Mouse (Mus musculus) heart, adult 8-10 months (tissue): ENCODE measurements around the gene Fut8. TPM values are rescaled to one million over a fixed set of nuclear protein-coding genes. Genes with fewer than 3 reads are reported as not detected.

Source experiments
- DNase-seq: peaks from one replicate; pipeline ENCODE4 v3.0.0; 2022; ENCODE audit warnings: low spot score
- total RNA-seq, 4 experiments: library from RNA; stranded (reverse); gene quantifications; 2 replicates each; pipeline ENCODE4 v1.2.4; 2022

The Fut8 gene
- total RNA-seq, 4 experiments from 2014 or later: 14.3 to 16.8 (median 15.6) TPM

DNA sequence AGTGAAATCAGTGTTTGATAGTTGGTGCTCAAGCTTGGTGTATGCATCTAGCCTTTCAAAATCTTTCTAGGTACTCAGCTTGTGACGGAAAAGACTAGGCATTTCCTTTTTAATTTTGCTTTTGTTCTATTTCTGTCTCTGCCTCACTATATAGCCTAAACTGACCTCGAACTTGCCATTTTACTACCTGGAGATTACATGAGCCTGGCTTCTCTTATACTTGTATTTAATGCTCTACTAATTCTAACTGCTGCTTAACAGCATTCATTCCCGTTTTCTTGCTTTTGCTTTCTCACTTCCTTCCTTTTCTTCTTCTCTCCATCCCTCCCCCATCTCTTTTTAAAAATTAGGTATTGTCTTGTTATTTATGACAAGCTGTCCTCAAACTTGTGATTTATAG, 67.6 kb downstream of the Fut8 start:
- DNase-seq: no peak

DNA sequence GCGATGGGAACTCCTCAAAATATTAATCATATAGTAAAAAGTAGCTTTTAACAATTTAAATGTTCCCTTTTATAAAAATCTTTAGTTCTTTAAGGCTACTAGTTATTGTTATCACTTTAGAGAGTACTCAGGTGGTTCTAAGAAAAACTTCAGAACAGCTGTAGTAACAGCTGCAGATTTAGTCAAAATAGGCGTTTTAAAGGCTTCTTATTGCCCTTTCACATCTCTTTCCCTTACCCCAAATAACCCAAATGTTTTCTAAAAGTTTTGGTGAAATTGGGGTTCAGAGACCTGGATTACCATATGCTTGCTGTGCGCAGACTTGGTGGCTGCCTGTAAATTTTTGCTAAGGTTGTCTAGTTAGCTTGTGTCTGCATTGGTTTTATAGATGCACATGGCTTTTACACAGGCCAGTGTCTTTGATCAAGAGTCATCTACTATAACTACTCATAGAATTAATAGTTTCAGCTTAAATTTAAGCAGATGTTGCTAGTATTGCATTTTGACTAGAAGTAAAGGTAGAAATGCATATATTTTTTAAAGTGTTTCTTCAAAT, 68.9 kb downstream of the Fut8 start:
- no peak for DNase-seq

DNA sequence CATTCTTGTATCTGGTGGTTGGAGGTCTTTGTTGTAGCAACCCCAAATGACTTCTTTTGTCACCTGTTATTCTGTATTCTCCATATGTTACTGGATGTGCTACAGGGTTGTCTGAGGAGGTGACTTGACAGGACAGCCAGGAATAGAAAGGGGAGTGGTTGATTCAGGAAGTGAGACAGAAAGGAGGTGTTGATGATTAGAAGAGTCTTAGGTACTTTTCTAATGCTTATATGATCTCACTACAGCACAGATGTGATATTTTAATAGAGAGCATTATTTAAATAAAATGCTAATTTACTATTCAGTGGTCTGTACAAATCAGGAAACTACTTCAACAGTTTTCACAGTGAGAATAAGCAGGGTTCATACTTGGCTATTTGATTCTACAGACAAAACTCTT, 71.6 kb downstream of the Fut8 start:
- DNase-seq: no peak

DNA sequence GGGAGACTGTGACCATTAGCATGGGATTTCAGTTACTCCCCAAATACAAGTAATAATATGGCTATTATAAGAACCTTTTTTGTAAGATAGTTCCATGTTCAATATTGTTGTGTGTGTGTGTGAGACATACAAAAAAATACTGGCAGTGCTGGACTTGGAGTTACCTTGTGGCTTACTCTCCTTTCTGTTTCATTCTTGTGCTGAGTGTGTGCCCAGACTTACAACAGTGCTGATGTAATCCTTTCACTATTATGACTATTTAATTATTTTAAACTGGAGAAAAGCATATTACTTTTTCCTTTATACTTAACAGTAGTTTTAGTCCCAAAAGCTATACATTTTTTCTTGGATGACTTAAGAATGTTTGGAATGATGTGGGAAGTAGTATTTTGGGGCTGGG, 75.6 kb downstream of the Fut8 start:
- no peak for DNase-seq

DNA sequence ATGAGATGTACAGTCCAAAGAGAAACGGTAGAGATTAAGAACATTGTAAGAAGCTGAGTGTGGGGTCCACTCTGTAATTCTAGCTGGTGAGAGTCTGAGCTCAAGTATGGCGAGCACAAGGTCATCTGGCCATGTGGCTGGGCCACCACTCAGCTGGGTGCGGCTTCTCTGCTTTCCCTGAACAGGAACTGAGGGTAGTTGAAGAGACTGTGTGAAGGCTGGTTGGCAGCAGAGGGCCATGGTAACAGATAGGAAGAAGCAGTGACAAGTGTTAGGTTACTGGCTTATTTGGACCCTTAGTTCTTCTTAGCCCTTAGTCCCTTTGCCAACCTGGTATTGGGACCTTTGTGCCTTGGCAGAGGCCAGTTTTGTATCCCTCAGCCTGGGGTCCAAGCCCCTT, 86.2 kb downstream of the Fut8 start:
- no peak for DNase-seq

DNA sequence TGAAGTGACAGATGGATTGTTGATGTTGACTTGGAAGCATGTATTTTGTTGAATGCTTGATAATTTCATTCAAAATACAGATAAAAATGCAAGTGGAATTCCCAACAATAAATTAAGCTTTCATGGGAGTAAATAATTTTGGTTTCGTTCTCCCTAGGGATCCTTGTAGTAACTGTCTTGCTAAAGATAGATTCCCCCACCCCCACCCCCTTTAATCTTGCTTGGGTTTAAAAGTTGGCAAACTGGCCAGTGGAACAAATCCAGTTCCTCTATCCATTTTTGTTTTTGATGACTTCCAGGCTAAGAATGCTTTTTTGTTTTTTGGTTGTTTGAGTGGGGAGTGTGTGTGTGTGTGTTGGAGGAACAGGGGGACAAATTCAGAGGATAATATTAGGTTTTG, 108.6 kb downstream of the Fut8 start:
- no peak for DNase-seq

DNA sequence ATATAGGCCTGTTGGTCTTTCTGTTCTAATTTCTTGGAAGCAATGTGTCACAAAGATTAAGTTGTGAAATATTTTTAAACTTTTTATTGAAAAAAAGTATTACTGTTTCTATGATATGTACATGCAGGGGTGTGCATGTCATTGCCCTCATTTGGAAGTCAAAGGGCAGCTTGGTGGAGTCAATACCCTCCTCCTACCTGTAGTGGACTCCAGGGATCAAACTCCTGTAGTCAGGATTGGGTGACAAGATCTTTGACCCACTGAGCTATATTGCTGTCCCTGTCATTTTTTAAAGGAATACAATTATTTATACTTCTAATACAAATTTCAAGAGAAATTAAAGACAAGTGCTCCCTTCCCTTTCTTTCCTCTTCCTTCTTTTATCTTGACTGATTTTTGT, 111.6 kb downstream of the Fut8 start:
- DNase-seq: no peak

DNA sequence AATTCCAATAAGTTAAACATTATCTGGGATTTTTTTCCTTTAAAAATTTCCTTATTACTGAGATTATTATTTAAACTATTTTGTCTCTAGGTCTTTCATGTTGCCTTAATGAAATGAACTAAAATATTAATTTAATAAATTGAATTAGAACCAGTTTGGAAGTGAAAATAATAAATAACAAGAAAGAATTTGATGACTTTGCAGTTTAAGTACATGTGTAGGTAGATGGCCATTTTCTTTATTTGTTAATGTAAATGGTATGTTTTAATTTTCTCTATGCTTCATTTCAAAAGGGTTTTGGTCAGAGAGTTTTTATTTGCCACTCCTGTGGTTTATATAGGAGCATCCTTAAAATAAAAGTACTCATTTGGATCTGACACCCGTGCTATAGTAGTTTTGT, 177.8 kb downstream of the Fut8 start:
- DNase-seq: no peak

DNA sequence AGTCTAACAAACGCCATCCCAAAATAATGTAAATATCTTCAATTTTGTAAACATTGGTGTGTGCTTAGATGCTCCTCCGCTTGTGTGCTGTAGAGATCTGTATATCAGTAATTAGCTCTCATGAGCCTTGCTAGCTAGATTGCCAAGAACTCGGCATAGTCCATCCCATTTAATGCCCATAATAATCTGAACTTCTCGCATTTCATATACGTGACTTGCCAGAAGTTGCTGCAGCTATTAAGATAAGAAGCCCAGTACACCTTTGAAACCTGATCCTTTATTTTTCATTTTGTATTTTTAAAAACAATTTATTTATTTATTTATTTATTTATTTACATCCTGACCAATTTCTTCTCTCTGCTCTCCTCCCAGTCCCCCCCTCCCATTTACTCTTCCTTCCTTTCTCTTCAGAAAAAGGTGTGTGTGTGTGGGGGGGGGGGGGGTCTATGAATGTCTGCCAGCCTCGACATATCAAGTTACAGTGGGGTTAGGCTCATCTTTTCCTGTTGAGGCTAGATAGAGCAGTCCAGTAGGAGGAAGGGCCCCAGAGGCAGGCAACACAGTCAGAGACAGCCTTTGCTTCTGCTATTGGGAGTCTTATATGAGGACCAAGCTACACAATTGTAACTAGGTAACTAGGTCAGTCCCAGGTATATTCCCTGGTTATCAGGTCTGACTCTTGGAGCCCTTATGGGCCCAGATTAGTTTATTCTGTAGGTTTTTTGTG, 183.9 kb downstream of the Fut8 start:
- DNase-seq: no peak

DNA sequence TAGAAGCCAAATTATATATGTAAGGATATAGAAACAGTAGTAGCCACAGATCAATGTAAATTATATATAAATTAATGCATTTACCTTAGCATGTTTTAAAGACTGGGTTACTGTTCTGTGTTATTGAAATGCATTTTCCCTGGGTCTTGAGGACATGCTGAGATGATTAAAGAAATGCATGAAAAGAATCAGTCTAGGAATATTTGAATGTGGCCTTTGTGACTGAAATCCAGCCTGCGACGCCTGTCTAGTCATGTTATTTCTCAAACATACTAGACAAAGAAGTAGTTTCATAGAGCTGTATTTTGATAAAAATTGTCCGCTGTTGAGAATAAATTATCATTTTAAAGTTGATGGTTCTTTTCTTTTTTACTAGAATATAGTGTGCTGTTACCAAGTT, 188.2 kb downstream of the Fut8 start:
- no peak for DNase-seq

DNA sequence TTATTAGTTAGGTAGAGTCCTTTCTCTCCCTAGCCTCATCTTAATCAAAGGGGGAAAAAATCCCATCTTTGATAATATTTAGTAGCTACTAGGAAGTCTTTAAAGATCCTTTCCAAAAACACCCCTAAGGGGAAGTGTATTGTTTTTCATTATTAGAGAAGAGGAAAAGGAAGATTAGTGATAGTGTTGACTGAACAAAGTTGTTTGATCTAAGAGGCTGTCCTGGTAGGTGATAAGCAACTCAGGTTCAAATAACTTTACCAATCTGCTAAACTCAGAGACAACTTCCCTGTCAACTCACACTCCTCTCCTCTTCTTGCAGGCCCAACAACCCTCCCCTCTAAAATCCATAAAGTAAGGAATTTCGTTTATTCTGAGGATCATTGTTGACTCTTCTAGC, 190.2 kb downstream of the Fut8 start:
- DNase-seq: no peak

DNA sequence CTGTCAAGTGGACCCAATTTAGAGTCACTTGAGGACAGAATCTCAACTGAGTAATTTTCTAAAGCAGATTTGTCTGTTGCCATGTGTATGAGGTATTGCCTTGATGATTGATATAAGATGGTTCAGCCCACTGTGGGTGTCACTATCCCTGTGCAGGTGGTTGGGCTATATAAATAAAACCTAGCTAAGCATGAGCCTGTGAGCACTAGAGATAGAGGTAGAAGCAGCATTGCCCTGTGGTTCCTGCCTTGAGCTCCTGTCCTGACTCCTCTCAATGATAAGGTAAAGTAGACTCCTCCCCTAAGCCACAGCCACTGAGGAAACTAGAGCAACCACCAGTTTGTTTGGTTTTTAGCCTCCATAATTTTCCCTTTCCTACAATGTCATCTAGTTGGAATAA, 191.5 kb downstream of the Fut8 start:
- DNase-seq: no peak

DNA sequence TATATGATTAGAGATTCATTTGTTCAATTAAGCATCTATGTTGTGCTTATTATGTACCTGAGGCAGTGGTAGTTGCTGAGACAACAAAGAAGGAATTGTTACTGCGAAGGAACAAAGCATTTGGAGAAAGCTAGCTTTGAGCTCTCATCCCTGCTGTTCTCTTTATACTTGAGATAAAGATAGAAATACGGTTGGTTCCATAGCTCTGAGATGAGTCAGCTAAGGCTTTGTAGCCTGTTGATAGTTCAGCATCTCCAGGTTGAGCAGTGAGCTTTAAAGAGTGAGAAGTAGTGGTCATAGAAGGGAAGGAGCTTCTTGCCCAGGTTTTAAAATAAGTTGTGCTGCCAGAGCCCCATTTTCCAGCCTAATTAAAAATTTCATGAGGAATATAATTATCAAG, 198.8 kb downstream of the Fut8 start:
- no peak for DNase-seq

DNA sequence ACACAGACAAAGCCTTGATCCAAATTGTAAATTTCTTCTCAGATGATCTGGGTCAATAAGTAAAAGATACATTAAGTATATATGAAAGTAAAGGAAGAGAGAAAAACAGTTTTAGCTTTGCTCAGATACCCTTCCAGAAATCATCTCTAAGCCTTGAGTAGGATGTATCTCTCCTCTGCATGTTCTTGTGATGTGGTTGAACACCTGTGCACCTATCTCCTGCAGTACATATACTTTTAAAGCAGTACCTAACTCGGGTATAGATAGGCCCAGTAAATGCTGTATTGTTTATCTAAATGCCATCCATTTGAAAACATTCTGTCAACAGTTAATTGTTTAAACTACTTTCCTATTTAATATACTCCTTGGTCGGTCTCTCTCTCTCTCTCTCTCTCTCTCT, 212.9 kb downstream of the Fut8 start:
- no peak for DNase-seq

DNA sequence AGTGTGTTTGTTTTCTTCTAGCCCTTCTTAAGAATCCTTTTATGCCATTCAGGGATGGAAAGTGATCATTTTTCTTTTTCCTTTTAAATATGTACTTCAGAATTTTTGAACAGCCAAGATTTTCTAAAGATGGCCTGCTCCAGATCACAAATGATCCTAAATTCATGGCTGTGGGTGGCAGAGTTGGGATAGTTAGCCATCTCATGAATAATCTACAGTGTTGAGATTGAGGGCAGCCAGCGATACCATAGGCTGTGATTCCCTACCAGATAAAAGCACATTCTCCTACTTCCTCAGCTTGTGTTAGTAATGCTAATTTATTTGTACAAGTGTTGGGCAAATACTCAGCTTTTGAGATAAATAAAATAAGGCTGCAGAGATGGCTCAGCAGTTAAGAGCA, 228.3 kb downstream of the Fut8 start:
- no peak for DNase-seq

DNA sequence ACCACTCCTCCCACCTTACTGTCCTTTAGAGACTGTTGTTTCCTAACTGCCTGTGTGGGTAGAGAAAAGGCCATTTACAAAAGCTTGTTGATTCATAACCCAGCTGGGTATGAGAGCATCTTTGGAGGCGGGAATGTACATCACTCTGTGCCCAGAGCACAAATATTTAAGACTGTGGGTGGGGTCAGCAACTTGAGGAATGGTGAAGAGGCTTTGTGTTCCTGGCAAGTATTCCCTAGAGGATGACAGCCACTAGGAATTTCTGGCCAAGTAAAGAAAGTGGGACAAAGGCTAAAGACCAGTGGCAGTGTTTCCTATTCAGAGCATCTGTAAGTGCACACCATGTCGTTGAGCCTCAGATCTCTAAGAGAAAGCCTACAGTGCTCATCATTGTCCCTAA, 242.0 kb downstream of the Fut8 start:
- DNase-seq: no peak

DNA sequence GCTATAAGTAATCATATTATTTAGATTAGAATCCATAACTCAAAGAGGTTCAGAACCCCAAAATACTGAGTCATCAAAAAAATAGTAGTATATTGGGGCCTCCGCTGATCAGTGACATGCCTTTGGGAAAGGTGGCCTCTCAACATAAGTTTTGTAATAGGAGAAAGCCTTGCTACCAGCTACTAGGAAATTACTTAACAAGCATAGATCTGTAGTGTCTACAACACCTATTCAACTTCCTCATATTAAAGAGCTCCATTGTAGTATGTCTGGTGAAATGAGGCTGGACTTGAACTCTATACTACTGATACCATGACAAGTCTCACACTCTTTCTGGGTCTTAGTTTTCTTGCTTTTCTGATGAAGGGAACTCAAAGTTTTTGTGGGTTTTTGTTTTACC, 243.2 kb downstream of the Fut8 start:
- no peak for DNase-seq

DNA sequence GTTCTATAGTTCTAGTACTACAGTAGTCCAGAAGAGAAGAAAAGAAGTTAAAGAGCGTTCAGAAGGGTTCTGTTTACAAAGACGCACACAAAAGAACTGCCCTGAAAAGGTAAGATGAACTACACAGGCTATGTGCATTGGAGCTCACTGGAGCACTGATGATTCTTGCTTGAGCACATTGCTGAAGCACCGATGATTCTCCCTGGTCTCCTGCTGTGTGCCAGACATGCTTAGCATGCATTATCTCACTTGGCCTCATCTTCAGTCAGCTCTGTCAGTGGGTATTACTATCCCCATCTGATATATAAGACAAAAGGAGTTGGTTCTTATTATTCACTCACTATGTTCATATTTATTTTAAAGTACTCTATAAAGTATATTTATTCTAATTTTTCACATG, 243.9 kb downstream of the Fut8 start:
- DNase-seq: no peak

DNA sequence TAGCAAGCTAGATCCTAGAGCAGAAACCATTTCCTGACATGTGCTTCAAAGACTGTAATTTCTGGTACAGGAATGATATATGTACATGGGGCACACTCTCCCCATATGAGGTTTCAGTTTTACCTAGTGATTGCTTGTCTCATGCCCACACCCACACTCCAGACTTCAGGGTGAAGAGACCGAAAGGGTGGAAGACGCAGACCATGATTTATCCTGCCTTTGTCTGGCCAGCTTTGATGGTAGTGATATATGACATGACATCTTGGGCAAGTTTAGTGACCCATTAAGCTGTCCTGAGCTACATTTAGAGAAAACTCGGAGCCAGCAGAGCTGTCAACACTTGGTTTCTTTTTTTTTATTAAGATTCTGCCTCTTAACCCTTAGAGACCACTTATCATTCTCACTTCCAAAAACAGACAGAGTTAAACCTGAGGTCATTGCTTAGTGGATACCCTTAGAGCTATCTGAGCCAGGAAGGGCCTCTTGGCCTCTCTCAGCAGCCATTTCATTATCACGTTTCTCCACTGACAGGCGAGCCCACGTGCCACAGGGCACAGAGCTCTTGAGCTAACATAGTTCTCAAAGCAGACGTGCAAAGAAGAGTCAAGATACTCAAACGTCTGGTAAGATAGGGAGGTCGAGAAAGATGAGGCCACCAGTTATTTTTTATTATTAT, 245.4 kb downstream of the Fut8 start:
- no peak for DNase-seq

DNA sequence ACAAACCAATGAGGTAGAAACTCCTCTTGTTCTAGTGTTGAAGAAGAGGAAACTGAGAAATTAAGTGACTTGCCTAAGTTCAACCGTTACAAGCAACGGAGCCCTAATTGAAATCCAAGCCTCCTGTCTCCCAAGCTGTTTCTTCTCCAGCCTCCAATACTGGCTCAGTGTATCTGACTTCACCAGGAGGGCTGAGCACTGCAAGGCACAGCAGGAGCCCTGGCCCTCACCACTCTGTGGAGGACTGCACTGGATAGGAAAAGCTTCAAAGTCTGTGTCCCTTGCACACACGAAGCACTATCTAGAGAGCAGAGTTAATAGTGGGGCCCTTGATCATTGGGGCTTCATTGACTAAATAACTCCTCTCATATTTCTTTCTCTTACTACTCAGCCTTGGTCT, 246.8 kb downstream of the Fut8 start:
- no peak for DNase-seq

DNA sequence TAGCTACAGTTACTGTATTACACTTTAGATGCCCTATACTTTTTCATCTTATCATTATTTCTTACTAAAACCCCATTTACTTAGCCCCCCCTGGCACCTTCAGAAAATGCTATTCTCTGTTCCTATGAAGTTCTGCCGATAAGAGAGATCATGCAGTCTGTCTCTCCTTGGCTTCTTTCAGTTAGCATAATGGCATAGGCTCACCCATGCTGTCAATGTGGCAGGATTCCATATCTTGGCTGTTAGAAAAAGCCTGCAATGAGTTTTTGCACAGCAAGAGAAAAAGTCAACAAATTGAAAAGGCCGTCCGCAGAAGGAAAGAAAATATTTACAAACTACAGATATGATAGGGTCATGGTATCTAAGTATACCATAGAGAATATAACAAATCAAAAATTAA, 253.6 kb downstream of the Fut8 start:
- no peak for DNase-seq

DNA sequence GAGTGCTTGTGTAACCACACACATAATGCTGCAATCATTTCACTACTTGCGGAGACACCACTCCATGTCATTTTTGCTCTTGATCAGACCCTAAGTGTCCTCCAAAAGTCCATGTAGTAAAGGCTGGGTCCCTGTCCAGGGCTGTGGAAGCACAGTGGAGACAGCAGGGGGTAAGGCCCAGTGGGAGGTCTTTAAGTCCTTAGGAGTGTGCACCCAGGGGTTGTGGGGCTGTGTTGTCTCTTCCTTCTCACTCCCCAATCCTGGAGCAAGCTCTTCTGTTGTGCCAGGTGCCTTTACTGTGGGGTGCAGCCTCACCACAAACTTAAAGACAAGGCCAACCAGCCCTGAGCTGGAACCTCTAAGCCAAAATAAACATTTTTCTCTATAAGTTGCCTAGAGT, 257.9 kb downstream of the Fut8 start:
- DNase-seq: no peak

DNA sequence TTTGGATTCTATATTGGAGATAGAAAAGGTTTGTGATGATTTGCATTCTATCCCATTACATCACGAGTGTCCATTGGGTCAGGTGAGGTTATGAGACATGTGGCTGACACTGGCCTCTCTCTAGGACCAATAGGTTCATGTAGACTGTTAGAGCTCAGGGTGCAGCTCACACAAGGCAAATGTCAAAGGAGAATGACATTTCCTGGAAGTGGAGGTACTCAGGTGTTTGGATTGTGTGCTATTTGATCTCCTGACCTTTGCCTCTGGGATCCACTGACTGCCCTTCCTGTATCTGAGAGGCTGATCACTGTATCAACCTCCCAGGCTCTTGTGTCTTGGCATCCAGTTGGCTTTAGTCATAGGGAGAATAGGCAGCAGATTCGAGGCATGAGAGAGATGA, 260.2 kb downstream of the Fut8 start:
- DNase-seq: no peak
